Mouse (Mus musculus) olfactory bulb, adult 2 months (tissue): ENCODE results near the gene Rps6kb2. TPM values are rescaled to one million over a fixed set of nuclear protein-coding genes. Genes with fewer than 3 reads are reported as not detected.
A peak's percentile ranks its signal among the peaks of the same experiment; 100 is the strongest.

Experiments
- H3K27ac ChIP-seq: fragments of 200-500 bp; 2 replicates; pipeline ENCODE4 v1.5.1; 2012; ENCODE audit warnings: low read depth, low read length; ENCODE audit not compliant: insufficient read depth
- H3K4me1 ChIP-seq: fragments of 200-500 bp; 2 replicates; pipeline ENCODE4 v1.6.1; 2012; ENCODE audit warnings: low read length; ENCODE audit not compliant: control insufficient read depth, insufficient read depth
- H3K4me3 ChIP-seq: fragments of 200-500 bp; 2 replicates; pipeline ENCODE4 v1.5.1; 2012; ENCODE audit warnings: mild to moderate bottlenecking, low read depth, low read length, moderate library complexity; ENCODE audit not compliant: insufficient read depth
- CTCF ChIP-seq: fragments of 200-500 bp; IDR thresholded peaks from 2 replicates; pipeline ENCODE4 v1.5.1; 2012; ENCODE audit warnings: low read depth, mild to moderate bottlenecking, low read length, moderate library complexity; ENCODE audit not compliant: insufficient read depth
- POLR2A ChIP-seq: fragments of 200-500 bp; IDR thresholded peaks from 2 replicates; pipeline ENCODE4 v1.6.1; 2012; ENCODE audit warnings: mild to moderate bottlenecking, low read depth, low read length, moderate library complexity; ENCODE audit not compliant: insufficient read depth
- WGBS: fragments of 180-500 bp; shearing (Covaris S2); methylation state at CpG from one replicate; pipeline ENCODE4 v1.1.7; 2018; 5-methylcytosine and 5-hydroxymethylcytosine counted together
- polyA plus RNA-seq: library from polyadenylated mRNA; stranded (reverse); fragments of >200 nt; gene quantifications from 2 replicates; pipeline ENCODE4 v1.2.4, GENCODE M21; 2012; ENCODE audit warnings: low replicate concordance; ENCODE audit not compliant: missing spikeins, insufficient read depth, insufficient read length

The Rps6kb2 gene
- polyA plus RNA-seq, 1 experiment, result not detected

GRCm38 (mm10) chr19:4175368-4175947 lies 12.3 kb upstream of the Rps6kb2 start, which contains the start of gene Carns1:
Gene Carns1 (minus strand): TSS chr19:4175479.
- TF ChIP-seq POLR2A (no peak), CTCF (no peak)
- H3K27ac ChIP-seq, result no peak within 1 kb of the TSS
- WGBS, result 14% methylated on average over 11 of the region's 11 CpGs
- no peak within 1 kb of the TSS for H3K4me3 ChIP-seq
- peaks cover 7% of the 10 kb centered on the region for H3K4me1 ChIP-seq

GRCm38 (mm10) chr19:4172925-4173324 lies 9.8 kb upstream of the Rps6kb2 start:
- Histone ChIP-seq H3K4me1 (peaks cover 15% of the 10 kb centered on the region), H3K27ac (no peak overlapping the region), H3K4me3 (no peak overlapping the region)
- 71% methylated on average over 11 of the region's 11 CpGs for WGBS
- TF ChIP-seq POLR2A (no peak), CTCF (no peak)

GRCm38 (mm10) chr19:4171393-4172290 lies 8.5 kb upstream of the Rps6kb2 start:
- H3K4me3 ChIP-seq, result no peak overlapping the region
- H3K27ac ChIP-seq, result no peak overlapping the region
- WGBS, result 69% methylated on average over 13 of the region's 13 CpGs
- TF ChIP-seq CTCF, result no peak
- no peak for TF ChIP-seq POLR2A
- H3K4me1 ChIP-seq, result peaks cover 15% of the 10 kb centered on the region

GRCm38 (mm10) chr19:4170723-4171392 lies 7.7 kb upstream of the Rps6kb2 start:
- TF ChIP-seq CTCF (no peak), POLR2A (no peak)

GRCm38 (mm10) chr19:4169810-4170209 lies 6.7 kb upstream of the Rps6kb2 start:
- WGBS, result 4% methylated on average over 27 of the region's 27 CpGs
- Histone ChIP-seq H3K27ac (peak overlapping the region; percentile 88), H3K4me3 (peak overlapping the region; percentile 67), H3K4me1 (peaks cover 7% of the 10 kb centered on the region)
- no peak; the same call in 1 of the 2 replicates for TF ChIP-seq CTCF
- no peak for TF ChIP-seq POLR2A

More at GRCm38 (mm10) chr19:4170723-4171392, 7.7 kb upstream of the Rps6kb2 start:
- 94% methylated on average over 10 of the region's 10 CpGs for WGBS
- H3K4me1 ChIP-seq, result peaks cover 15% of the 10 kb centered on the region
- no peak overlapping the region for H3K4me3 ChIP-seq
- H3K27ac ChIP-seq, result no peak overlapping the region

- Histone ChIP-seq H3K27ac (peak overlapping the region; percentile 88), H3K4me1 (peaks cover 7% of the 10 kb centered on the region), H3K4me3 (peak overlapping the region; percentile 67)
- peak; percentile 76 for TF ChIP-seq CTCF
- peak; percentile 90 for TF ChIP-seq POLR2A
- under 1% methylated on average over 43 of the region's 43 CpGs for WGBS
Measured at GRCm38 (mm10) chr19:4169378-4169784, 6.2 kb upstream of the Rps6kb2 start.

DNA sequence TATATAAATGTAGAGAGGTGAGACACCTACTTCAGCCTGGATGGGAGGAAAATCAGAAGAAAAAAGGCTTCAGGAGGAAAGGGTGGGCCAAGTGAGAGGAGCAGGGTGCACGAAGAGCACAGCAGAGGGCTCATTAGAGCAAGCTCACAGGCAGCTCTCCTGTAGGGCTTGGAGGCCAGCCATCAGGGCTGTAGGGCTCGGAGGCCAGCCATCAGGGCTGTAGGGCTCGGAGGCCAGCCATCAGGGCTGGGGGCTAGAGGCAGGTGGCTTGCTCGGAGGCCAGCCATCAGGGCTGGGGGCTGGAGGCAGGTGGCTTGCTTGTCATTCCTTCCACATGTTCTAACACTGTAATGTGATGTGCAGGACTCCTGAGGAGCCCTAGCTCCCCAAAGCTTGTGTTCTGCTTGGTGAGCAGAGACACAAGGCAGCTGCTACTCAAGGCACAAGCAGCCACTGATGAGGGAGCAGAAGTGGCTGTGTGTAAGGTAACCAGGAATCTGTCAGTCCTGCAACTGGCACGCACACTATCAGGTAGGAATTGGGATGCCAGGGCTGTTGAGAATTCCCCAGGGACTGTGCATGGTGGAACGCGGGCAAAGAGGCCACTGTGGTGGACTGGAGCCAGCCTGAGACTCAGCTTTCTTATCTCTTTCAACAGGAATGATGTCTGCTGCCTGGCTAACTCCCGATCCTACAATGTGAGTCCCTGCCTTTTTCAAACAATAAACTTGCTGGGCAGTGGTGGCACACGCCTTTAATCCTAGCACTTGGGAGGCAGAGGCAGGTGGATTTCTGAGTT lies 3.7 kb upstream of the Rps6kb2 start:
- TF ChIP-seq CTCF, result no peak
- TF ChIP-seq POLR2A, result no peak
- peaks cover 16% of the 10 kb centered on the region for H3K4me1 ChIP-seq
- WGBS, result 79% methylated on average over 9 of the region's 9 CpGs
- no peak overlapping the region for H3K27ac ChIP-seq
- H3K4me3 ChIP-seq, result no peak overlapping the region

GRCm38 (mm10) chr19:4164721-4165120 lies 1.6 kb upstream of the Rps6kb2 start:
- WGBS, result 72% methylated on average over 2 of the region's 2 CpGs

GRCm38 (mm10) chr19:4164100-4164499 lies 946 bp upstream of the Rps6kb2 start:
- Histone ChIP-seq H3K4me1 (peaks cover 8% of the 10 kb centered on the region), H3K4me3 (no peak overlapping the region), H3K27ac (no peak overlapping the region)
- no peak for TF ChIP-seq CTCF
- no peak for TF ChIP-seq POLR2A
- WGBS, result 82% methylated on average over 3 of the region's 3 CpGs

More at GRCm38 (mm10) chr19:4164721-4165120, 1.6 kb upstream of the Rps6kb2 start:
- peaks cover 10% of the 10 kb centered on the region for H3K4me1 ChIP-seq
- H3K4me3 ChIP-seq, result no peak overlapping the region
- TF ChIP-seq CTCF (no peak), POLR2A (no peak)
- no peak overlapping the region for H3K27ac ChIP-seq
